Mouse (Mus musculus): Measurements from ENCODE around the gene Aak1.
A peak's percentile ranks its signal among the peaks of the same experiment; 100 is the strongest.

Aak1 gene

DNA sequence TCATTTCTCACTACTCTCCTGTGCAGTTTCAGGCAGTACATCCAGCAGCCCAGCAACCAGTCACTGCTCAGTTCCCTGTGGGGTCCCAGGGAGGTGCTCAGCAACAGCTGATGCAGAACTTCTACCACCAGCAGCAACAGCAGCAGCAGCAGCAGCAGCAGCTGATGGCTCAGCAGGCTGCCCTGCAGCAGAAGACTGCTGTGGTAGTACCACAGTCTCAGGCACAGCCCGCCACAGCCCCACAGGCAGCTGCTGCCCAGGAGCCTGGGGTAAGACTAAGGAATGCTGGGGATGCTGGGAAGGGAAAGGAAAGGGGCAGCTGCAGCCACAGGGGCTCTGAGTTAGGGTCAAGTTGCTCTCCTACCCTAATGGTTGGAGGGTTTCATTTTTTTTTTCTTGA is 109.7 kb downstream of the Aak1 start:
- no peak for DNase-seq (ENCODE audit: low read depth, low spot score)

DNA sequence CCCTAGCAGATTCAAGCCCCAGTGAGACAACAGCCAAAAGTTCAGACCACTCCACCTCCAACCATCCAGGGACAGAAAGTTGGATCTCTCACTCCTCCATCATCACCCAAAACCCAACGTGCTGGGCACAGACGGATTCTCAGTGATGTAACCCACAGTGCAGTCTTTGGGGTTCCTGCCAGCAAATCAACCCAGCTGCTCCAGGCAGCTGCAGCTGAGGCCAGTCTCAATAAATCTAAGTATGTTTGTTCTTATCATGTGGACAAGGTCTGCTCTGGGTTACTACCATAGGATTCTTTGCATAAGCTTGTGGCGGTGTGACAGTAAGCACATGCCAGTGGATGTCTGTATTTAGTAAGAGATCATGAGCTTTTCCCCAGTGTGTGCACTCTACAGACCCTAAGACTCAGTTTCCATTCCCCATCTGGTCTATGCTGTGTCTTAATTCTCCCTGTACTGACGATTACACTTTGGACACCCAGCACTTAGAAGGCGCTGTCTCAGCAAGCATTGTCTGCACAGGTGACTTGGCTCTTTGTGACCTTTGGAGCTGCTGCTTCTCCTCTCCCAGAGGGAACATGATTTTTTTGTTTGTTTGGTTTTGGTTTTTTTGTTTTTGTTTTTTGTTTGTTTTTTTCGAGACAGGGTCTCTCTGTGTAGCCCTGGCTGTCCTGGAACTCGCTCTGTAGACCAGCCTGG is 114.8 kb downstream of the Aak1 start:
- no peak for DNase-seq (ENCODE audit: low read depth, low spot score)

DNA sequence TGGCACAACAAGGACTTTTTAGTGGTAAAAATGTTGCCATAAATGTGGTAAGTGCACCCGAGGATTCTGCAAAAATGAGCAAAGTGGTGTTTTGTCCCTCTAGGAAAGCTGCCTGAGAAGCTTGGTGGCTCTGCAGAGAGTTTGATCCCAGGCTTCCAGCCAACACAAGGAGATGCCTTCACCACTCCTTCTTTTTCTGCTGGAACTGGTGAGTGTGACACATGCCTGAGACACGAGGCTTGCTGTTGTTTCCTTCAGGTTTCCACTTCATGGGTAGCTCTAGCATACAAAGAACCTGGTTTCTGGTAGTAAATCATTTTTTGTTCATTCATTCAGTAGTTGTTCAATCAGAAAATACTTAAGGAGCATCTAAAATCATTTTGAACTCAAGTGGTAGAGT is 117.8 kb downstream of the Aak1 start:
- no peak for DNase-seq (ENCODE audit: low read depth, low spot score)

DNA sequence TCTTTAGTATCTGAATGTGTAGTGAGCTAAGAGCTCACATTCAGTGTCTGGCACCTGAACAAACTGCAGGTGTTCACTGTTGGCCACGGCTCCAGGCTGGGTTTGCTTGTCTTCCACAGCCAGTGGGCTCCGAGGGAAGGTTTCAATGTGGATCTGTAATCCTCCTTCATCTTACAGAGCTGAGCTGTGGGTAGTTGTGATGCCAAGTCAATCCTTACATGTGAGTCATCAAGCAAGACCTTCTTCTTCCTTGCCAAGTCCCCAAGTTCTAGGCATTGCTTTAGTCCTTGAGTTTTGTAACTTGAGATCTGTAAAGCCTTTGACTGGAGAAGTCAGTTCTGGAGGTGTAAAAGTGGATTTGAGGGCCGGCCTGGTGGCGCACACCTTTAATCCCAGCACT is 124.6 kb downstream of the Aak1 start:
- no peak for DNase-seq (ENCODE audit: low read depth, low spot score)

DNA sequence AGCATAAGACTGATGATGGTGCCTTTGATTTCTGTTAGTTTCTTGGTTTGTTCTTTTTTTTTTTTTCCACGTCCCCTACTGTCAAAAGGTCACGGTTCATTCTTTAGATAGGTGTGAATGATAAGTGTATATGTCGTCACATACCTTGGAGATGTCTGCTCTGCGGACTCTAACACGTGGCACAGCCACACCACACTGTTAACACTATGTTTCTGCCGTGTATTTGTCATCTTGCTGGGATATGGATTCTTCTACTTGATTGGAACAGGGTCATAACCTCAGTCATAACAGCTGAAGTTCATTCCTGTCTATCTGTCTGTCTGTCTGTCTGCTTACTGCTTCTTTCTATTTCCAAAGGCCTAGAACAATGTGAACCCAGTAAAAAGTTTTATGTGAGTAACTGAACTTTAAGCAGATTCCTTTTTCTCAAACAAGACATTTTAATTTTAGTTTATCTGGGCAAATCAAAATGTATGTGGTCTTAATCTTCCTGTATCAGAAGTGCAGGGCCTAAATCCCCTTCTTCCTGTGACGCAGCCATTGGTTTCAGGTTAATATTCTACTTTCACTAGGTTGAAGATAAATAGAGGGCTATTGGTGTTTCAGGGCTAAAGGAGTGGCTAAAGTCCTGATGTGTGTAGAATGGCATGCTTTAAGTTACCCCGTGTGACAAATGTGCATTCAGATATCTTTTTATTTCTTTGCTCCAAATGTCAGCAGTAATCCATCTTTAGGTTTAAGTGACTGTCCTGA is 129.0 kb downstream of the Aak1 start:
- no peak for DNase-seq (ENCODE audit: low read depth, low spot score)

DNA sequence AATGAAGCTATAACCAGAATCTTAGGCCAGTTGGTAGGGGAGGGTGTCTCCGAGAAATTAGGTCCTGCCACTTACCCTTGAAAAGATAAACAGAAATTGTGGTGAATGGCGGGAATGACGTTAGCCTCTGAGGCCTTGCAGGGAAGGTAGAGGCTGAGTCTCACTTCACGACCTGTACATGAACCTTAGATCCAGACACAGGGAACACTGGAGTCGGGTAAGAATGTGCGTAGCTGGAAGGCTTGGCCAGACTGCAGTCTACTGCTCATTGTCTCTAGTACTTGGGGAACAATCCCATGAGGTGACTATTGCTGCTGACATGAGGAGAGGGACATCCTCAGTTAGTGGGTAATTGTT is 129.6 kb downstream of the Aak1 start:
- DNase-seq (ENCODE audit: low read depth, low spot score): no peak

DNA sequence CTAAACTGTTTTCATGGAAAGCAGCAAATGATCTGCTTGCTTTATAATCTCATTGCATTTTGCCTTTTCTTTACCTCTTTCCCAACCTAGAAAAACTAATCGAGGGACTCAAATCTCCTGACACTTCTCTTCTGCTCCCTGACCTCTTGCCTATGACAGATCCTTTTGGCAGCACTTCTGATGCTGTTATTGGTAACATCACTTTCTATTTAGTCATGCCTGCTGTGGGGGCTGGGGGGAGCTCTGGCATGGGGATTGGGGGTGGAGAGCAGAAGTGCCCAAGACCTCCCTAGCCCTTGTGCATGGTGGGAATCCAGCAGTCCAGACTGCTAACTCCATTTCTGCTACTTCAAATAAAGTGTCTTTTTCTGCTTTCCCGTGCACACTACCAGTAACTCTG is 131.9 kb downstream of the Aak1 start:
- DNase-seq (ENCODE audit: low read depth, low spot score): no peak

DNA sequence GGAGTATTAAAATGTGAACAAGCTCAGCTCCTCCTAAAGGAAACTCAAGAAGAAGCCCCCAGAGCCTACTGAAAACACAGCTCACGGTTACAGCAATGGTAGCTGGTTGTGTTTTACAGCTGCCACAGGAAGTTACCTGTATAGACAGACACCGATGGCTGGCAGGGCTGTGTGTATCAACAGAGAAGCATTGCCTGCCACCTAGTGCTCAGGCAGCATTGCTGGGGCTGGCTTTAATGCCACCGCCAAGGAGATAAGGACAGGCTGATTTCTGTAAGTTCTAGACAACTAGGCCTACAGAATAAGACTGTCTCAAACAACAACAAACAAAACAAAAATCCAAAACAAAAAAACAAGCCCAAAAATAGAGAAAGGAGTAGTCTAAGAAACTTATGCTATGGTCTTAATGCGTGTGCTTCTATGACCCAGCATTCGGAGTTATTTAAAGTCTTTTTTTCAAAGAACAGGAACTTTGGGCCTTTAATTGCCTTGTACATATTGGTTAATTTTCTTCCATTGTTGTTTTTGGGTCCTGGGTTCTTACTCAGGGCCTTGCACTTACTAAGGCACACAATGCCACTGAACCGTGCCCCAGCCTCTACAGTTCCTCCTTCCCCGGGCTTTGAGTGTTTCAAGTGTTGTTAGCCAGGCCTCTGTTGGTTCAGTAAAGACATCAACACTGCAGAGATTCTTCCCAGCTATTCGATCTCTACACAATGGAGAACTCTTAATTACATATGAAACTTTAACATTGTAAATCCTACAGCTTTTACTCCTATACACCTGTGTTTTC is 136.2 kb downstream of the Aak1 start:
- no peak for DNase-seq (ENCODE audit: low read depth, low spot score)

DNA sequence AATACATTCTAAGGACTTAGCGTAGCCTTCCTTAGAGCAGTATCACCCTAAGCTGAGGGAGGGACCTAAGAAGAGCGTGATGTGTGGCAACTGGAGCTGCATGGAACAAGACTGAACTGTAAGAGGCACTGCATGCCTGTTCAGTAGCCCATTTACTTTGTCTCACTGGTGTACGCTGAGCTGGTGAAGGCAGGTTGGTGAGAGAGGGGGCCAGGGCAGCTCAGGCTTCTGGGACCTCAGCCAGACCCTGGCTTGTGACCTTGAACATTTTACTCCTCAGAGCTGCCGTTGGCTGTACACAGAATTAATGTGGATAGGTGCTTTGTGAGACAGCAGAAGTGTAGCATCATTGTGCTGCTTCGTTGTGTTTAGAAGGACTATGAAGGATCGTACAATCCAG is 140.3 kb downstream of the Aak1 start:
- no peak for DNase-seq (ENCODE audit: low read depth, low spot score)

DNA sequence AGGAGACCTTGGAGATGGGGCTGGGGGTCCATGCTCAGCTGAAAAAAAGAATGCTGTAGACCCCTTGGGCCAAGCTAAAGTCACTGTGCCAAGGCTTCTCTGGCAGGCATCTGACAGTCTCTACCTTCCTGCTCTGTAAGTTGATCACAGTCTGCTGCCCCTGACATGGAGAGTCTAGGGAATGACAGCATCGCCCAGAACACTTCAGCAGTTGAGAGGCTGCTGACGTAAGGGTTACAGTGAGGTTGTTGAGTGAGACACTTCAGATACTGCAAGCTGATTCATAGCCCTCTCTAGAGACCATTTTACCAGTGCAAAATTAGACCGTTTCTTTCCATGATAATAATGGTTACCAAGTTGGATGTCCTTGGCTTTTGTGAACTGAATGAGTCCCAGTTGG is 141.7 kb downstream of the Aak1 start:
- DNase-seq (ENCODE audit: low read depth, low spot score): no peak

DNA sequence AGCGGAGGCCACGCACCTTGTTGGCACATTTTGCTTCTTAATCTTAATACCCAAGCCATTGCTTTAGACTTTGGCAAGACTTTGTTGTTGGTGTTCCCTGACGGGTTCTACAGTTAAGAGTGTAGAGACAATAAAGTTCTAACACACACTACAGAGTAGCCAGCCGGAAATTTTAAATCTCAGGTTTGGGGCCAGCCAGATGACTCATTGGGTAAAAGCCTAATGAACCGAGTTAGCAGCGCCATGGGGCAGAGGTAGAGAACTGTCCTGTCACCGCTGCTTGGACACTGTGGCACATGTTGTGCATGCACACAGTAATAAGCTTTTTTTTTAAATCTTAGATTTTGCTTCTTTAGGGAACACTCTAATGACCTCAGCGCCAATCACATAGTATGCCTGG is 143.0 kb downstream of the Aak1 start:
- no peak for DNase-seq (ENCODE audit: low read depth, low spot score)

DNA sequence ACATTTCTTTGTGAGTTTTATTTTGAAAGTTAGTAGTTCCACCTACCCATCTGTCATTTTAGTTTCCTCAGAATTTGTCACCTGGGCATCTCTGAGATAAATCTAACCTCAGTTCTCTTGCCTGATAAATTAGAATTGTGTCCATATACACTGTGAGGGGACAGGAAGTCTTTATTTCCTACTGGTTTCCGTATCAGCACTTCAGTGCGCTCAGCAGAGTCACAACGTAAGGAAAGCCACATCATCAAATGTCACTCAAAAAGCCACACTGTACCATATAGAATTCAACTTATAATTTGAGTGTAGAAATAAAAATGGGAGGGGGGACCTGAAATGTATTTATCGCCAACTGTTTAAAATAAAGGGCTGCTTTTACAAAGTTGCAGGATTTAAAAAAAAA is 144.9 kb downstream of the Aak1 start:
- DNase-seq (ENCODE audit: low read depth, low spot score): no peak

DNA sequence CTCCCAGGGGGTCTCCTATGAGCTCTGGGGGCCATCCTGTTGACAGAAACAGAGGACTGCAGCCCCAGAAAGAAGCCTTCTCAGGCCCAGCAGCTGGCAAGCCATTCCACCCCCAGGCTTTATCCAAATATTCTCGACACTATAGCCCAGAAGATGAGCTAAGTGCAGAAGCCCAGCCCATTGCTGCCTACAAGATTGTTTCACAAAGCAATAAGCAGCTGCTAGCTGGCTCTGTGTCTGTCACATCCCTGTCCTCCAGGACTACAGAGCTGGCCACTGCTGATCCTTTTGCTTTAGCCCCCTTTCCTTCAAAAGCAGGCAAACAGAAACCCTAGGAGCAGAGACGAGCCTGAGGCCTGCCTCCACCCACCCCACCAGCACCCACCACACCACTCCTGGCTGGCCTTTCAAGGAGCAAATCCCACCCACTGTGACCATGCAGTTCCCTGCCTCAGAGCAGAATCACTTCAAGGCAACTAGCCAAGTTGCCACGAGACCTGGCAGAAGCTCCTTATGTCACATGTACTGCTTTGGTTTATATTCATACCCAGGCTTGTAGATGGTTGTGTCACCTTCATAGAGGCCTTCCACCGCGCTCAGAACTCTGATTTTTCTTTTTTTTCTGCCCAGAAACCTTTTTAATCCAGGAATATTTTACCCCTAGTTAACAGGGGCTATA is 147.5 kb downstream of the Aak1 start:
- DNase-seq (ENCODE audit: low read depth, low spot score): no peak

DNA sequence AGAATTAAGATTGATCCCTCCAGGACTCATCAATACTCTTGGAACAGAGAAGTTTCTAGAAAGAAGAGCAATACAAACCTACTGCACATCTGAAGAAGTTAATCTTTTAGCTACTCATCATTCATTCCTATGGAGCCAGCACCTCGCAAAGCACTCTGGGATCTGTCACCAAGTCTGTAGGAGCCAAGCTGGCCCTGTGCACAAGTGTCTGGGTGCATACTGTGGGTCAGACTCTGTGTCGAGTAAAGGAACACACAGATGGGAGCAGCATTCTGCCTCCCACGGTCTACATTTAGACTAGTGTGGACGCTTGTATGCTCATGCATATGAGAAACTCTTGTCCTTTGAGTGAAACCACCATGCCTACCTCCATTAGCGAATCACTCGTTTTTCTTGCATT is 148.0 kb downstream of the Aak1 start:
- DNase-seq (ENCODE audit: low read depth, low spot score): no peak

DNA sequence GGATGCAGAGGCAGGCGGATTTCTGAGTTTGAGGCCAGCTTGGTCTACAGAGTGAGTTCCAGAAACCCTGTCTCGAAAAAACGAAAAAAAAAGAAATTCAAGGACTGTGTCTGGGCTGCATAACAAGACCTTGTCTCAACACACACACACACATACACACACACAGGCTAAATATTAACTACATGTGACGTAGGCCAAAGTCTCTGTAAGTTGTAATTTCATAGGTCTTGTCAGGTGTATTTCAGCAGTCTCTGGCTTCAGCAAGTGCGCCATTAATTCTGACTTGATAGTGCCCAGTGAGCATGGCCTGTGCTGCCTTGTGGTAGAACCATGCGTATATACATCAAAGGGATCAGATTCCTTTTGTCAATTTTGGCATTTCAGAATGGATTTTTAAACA is 152.7 kb downstream of the Aak1 start:
- DNase-seq (ENCODE audit: low read depth, low spot score): no peak

DNA sequence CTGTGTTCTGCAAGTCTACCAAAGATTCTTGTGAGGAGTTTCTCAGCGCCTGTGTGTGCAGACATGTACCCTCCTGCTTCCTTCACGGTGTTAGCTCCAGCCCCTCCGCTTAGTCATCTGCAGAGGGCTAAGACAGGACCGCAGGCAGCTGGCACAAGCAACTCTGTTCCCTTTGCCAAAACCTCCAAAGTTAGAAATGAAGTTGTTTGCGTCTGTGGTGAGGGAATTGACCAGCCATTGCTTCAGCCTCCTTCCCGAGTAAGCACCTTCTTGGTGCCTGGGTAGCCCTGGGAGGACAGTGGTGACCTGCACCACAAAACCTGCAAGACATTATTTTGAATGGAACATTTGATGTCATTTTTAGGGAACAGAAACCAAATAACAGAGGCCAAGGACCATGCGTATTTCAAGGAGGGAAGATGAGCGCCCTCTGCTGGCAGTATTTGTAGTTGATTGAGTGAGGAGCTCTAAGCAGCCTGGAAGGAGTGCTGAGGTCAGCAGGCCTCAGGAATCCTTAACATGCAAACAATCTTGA is 153.3 kb downstream of the Aak1 start:
- DNase-seq (ENCODE audit: low read depth, low spot score): peak; percentile 71

DNA sequence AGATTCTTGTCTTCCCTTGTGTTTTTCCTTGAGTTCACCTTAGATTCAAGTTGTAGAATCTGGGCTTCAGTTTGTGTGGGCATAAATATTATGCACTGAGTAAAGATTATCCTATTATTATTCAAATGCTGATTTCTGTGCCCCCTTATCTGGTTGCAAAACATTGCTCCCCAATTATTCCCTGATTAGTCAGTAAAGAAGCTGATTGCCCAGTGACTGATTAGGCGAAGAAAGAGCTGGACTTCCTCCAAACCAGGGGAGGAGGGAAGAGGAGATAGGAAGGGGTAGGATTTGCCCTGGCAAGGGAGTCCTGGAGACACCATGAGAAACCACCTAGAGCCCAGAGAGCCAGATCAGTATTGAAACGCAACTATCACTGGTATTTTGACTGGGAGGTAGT is 154.8 kb downstream of the Aak1 start:
- DNase-seq (ENCODE audit: low read depth, low spot score): no peak

DNA sequence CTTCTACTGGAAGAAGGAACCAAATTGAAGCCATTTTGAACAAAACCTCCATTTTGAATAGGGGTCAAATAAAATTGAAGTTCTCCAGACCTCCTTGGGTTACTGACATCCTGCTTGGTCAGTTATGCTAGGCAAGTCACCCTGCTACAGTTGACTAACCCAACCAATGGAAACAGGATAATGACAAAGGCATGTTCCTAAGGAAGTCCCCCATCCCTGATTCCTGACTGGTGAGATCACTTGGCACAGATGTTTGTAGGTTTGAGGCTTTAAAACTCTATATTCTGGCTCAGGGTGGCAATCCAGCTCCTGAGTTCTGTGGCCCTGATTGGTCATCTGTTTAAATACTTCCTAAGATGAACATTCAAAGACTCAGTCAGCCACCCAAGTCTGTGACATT is 156.3 kb downstream of the Aak1 start:
- DNase-seq (ENCODE audit: low read depth, low spot score): no peak

DNA sequence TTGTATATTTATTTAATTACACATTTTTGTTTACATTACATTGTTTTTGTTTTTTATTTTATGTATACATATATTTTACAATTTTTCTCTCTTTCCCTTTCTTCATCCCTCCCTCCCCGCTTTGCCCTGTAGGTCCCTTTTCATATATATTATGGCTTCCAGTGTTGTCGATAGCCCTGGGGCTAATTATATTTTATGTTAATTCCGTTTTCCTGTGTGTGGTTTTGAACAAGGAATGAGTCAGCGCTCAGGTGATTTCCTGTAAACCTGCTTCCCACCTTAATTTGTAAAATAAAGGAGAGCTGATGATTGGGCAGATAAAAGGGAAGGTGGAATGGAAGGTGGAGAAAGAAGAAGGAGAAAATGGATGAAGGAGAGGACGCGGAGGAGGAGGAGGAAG is 159.6 kb downstream of the Aak1 start, which contains the start of gene Nfu1:
TSS of gene Nfu1 (plus strand) at position 350 of the 400 bp plus-strand sequence.
- DNase-seq (ENCODE audit: low read depth, low spot score): no peak

DNA sequence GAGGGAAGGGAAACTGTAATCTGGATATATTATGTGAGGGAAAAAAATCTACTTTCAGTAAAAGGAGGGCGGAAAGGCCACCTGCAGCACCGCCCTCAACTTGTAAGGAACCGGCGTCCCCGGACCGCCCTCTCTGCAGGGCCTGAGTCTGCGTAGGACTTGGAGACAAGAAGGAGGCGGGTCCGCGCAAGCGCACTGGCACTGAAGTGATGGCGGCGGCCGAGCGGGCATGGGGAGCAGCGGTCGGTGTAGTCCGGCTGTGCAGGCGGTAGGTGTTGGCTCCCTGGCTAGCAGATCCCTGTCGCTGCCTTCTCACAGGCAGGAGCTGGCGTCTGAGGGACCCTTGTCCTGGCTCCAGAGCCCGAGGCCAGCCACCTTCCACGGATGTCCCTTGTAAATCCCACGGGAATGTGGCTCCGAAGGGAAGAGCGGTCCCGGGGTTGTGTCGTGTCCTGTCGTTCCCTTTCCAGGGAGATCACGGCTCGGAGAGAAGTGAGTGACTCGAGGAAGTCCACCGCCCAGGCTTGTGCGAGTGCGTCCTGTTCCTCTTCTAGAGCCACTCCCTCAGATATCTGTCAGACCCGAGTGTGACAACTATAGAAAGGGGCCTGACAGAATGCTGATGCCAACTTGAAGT is 160.5 kb downstream of the Aak1 start:
- peak; percentile 91 for DNase-seq (ENCODE audit: low read depth, low spot score)

DNA sequence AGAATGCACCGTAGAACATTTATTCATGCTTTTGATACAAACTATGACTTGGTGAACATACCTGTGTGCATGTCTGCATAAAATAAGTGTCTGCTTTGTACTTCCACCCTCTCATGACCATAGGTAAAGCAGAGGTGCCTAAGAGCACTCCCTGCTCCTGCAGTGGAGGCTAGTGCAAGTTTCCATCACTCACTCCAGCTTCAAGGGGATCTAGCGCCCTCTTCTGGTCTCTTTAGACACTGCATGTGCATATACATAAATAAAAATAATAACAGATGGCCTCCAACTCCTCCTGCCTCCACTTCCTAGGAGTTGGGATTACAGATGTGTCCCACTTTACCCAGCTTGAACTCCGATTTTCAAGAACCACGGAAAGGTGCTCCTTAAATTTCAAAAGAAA is 167.6 kb downstream of the Aak1 start:
- no peak for DNase-seq (ENCODE audit: low read depth, low spot score)
